Mouse (Mus musculus): ENCODE data around the gene Ticam1.
A peak's percentile ranks its signal among the peaks of the same experiment; 100 is the strongest.

Ticam1 gene

DNA sequence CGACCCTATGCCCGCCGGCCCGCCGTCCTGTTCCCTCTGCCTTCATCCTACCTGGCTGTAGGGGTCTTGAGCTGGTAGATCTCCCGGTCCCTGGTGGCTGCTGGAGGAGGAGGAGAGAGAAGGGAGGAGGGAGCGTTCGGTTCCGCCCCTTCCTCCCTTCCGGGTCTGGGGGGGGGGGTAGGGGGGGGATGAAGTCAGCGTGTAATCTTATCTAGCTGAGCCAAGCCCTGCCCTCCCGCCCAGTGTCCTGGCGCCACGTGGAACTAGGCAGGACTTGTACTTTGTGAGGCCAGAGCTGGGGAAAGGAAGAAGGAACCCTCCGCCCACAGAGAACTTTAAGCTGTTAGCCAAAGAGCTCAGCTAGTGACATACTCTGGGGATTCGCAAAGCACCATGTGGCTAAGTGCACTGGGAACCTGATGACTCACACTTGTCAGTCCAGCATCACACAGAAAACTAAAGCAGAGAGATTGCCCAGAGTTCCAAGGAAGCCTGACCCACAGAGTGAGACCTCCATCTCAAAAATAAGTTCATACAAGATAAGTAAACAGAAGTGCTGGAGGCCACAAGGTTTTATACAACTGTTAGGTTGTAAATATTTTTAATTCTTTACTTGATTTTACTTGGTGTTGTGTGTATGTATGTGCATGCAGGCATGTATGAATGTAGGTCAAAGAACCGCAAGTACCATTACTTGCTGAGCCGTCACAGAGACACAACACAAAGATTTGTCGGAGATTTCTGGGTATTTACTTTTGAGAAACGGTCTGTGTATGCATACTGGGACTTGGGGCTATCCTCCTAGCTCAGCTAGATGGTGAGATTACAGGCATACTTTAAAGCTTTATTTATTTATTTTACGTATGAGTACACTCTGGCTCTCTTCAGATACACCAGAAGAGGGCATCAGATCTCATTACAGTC lies at the start of gene Ticam1:
Ticam1 (minus strand) TSS at position 144 of the 924 bp plus-strand sequence.
- DNase-seq, result peak; percentile 62

GRCm38 (mm10) chr17:56325450-56326152 lies 49.0 kb upstream of the Ticam1 start, which contains the start of gene Kdm4b:
TSS of gene Kdm4b (plus strand) at chr17:56326062.
- peak; percentile 99 for DNase-seq

- no peak for DNase-seq
Measured at GRCm38 (mm10) chr17:56324419-56324818, 47.8 kb upstream of the Ticam1 start.

DNA sequence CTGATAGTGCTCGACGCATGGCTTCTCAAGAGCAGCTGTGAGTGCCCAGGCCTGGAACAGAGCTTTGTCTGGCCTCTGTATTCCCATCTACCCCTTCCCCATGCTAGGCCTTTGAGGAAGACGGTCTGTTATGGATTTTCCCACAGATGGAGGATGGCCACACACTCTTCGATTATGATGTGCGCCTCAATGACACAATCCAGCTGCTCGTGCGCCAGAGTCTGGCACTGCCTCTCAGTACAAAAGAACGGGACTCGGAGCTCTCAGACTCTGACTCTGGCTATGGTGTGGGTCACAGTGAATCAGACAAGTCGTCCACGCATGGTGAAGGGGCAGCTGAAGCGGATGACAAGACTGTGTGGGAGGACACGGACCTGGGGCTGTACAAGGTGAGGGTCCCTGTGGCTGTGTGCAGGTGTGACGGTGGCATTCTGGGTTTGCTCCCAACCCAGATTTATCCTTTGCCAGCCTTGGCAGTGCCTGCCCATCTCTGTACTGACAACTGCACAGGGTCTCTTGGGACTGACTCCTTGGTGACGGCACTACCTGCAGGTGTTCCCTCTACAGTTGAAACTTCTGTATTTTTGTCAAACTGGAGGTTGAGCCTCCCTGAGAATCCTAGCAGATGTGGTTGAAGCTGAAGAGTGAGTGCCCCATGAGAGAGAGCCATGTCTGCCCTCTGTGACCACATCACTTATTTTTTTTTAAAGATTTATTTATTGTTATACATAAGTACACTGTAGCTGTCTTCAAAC lies 32.8 kb upstream of the Ticam1 start:
- DNase-seq, result no peak

DNA sequence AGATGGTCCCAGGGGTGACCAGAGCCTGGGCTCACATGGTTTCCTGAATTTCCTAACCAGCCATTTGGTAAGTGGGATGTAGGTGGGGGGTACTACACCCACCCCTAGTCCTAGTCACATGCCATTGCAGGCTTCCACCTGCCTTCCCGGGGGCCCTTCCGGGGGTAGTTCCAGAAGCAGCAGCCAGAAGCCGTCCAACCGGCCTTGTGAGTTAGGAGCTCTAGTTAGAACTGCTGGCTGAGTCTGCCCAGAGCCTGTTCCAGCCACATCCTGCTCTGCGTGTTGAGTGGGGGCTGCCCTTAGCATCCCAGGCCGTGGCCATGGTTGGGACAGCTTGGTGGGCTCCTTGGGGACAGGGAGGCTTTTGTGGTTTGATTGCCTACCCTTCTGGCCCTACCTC lies 31.5 kb upstream of the Ticam1 start:
- DNase-seq, result no peak

- no peak for DNase-seq
Measured at GRCm38 (mm10) chr17:56305826-56306225, 29.2 kb upstream of the Ticam1 start.

DNA sequence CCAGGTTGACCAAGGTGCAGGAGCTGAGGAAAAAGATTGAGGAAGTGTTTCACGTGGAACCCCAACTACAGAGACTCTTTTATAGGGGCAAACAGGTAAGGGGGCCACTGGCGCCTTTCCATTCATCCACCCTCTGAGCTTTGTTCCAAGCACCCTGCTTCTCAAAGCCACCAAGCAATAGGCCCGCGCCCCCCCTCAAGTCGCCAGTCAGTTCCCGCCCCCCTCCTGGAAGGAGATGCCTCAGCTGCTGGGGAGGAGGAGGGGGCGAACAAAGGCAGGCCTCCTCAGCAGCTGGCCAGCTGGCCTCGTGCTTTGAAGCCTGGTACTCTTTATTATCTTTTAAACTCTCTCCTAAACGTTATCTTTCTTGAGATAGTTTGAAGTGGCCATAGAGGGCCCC lies 28.6 kb upstream of the Ticam1 start:
- DNase-seq, result no peak

GRCm38 (mm10) chr17:56304718-56305117 lies 28.1 kb upstream of the Ticam1 start:
- no peak for DNase-seq

- peak; percentile 89 for DNase-seq
Measured at GRCm38 (mm10) chr17:56303847-56304586, 27.4 kb upstream of the Ticam1 start.

DNA sequence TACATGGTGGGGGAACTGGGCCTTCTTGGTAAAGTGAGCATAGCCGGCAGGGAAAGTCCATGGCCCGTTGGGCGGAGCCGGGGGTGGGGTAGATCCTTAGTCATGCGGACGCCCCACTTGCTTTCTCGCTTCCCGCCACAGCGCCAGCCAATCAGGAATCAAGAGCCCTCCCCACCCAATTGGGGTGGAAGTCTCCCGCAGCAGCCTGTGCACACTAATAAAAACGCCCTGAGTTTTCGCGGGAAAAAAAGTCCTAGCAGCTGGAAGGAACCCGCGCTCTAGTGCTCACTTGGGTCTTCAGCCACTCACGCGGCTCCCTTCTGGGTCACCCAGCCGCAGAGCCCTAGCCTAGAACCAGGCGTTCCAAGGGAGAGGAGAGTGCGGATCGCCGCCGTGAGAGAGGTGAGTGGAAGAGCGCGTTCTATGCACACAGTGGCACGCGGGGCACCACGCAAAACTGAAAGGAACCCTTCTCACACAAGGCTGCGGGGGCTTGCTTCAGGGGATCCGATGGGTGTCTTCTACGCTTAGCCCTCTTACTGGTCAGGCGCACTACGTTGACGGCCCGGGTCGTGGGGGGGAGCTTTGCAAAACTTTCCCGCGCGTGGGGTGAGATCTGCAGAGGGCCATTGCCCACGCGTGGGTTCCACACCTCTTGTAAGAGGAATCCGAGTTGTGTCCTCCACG lies 26.7 kb upstream of the Ticam1 start, which contains the start of gene Uhrf1:
Uhrf1 (plus strand) TSS at position 162 of the 687 bp plus-strand sequence.
- no peak for DNase-seq

DNA sequence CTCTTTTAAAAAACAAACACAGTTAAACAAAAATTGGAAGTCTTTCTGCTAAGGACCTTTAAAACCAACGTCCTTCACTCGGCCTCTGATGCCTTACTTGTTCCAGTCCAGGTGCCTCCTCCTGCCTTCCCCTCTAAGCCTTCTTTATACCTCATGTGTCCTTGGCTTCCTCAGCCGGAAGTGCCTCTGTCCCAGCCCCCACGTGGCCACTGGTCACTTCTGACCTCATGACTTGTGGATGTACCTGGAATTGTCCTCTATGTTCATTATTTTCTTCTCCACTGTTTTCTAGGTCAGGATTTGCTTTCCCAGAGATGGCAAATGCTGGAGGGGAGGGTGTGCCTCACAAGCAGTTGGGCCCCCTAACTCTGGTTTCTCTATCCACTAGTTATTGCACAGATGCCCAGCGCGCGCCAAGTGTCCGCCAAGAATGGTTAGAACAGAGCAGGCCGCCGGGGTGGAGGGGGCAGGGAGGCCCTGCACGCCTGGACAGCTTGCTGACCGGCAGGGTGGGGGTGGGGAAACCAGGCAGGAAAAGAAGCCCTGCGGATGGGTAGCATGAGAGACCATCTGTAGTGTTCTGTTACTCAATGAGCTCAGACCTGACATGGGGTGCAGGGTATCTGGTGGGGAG lies 25.9 kb upstream of the Ticam1 start:
- DNase-seq, result no peak

GRCm38 (mm10) chr17:56300186-56300585 lies 23.6 kb upstream of the Ticam1 start, which contains the start of gene Arrdc5:
TSS of gene Arrdc5 (minus strand) at chr17:56300286.
- no peak for DNase-seq

DNA sequence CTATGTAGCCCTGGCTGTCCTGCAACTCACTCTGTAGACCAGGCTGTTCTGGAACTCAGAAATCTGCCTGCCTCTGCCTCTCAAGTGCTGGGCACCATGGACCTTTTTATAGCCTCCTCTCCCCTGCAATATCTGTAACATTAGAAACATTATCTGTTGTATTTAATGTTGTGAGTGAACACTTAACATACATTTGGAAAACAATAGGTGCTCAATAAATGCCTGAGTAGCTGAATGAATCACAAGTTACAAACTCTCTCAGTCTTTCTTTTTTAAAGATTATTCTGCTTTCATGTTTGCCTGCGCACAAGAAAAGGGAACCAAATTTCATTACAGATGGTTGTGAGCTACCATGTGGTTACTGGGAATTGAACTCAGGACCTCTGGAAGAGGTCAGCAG lies 21.7 kb upstream of the Ticam1 start:
- no peak for DNase-seq

DNA sequence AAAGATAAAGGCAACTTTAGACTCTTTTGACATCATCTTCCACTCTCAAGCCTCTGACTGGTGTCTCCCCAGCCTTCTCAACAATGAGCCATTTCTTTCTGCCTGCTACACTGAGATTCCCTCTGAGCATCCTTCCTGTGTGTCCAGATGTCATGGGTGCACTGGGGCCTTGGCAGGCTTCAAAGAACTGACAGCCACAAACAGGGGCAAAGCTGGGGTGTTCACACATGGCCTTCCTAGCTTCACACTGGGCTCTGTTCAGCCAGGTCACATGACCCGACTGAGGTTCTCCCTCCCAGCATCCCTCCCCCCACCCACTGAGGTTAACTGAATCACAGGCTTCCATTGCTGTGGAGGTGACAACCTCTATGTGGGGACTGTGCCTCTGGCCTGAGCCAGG lies 19.6 kb upstream of the Ticam1 start:
- no peak for DNase-seq

DNA sequence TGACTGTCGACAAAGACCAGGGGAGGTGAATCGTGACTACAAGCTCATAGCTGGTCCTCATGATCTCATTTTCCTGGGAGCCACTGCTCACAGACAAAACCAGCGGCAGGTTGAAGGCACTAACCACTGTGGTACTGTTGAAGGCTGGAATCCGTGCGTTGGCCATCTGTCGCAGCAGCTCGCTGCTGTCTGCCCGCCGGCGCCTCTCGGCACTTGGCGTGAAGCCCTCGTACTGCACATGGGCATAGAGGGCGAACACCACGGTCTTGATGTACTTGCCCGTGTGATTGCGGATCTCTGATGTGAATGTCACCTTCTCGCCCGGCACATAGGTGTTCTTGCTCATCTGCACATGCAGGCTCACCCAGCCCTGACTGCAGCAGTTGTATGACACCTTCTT lies 17.7 kb upstream of the Ticam1 start:
- peak; percentile 66 for DNase-seq

DNA sequence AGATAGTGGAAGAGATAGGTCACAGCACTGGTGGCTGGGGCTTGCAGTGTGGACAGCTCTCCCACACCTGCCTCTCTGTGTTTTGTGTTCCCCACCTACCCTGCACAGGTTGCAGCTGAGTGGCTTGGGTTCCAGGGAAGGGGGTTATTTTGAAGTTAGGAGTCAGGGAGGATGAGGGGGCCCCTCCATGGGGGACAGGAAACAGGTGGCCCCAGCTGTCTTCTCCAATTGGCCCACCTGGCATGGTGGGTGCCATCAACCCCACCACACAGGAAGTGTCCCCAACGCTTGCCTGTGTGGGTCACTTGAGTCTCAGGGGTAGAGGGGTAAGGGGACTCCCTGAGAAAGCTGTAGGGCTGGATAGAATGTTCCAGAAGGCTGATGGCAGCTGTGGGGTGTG lies 16.7 kb upstream of the Ticam1 start:
- DNase-seq, result no peak

- DNase-seq, result no peak
Measured at GRCm38 (mm10) chr17:56292531-56293222, 16.1 kb upstream of the Ticam1 start, which contains the start of gene Plin3. TSS of gene Plin3 (minus strand) at chr17:56292873.

- DNase-seq, result no peak
Measured at GRCm38 (mm10) chr17:56291826-56292475, 15.4 kb upstream of the Ticam1 start.

DNA sequence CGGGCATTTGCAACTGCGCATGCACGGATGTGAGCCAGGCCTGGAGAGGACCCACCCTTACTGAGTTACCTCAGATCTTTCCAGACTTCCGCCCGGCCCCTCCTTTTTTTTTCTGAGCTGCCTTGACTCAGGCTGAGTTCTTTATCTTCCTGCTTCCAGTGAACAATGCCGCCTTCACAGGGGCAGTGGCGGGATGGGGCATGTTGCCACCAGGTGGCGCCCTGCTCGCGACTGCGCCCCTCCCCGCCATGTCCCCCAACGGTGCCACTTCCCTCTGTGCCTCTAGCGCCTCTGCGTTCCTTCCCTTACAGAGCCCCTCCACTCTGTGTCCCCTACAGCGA lies 14.6 kb upstream of the Ticam1 start:
- DNase-seq, result peak; percentile 63
